Mouse (Mus musculus) urinary bladder, postnatal 25 days (tissue): ENCODE results near the gene Chad.
A peak's percentile ranks its signal among the peaks of the same experiment; 100 is the strongest.

Experiments used
- DNase-seq: peaks from one replicate; pipeline ENCODE4 v3.0.0; 2022; ENCODE audit warnings: low spot score

Gene Chad

GRCm38 (mm10) chr11:94566534-94566933, 1.7 kb downstream of the Chad start:
- no peak for DNase-seq

GRCm38 (mm10) chr11:94567326-94567725, 2.5 kb downstream of the Chad start:
- no peak for DNase-seq

- no peak for DNase-seq
These were observed 5.8 kb downstream of the Chad start for GRCm38 (mm10) chr11:94570612-94571011.

- DNase-seq = no peak
These were observed 7.0 kb downstream of the Chad start for GRCm38 (mm10) chr11:94571850-94572249.

- no peak for DNase-seq
These were observed 9.7 kb downstream of the Chad start for GRCm38 (mm10) chr11:94574560-94574959.

- DNase-seq = no peak
These were observed 10.2 kb downstream of the Chad start for GRCm38 (mm10) chr11:94575036-94575435.

- DNase-seq = no peak
These were observed 11.5 kb downstream of the Chad start for GRCm38 (mm10) chr11:94576361-94576760.

- no peak for DNase-seq
These were observed 15.4 kb downstream of the Chad start for GRCm38 (mm10) chr11:94580111-94580740.

- DNase-seq = no peak
These were observed 20.2 kb downstream of the Chad start for GRCm38 (mm10) chr11:94585091-94585490.

GRCm38 (mm10) chr11:94587511-94587910, 22.7 kb downstream of the Chad start:
- DNase-seq = no peak

GRCm38 (mm10) chr11:94596311-94596852, 31.5 kb downstream of the Chad start:
- no peak for DNase-seq

GRCm38 (mm10) chr11:94597319-94597718, 32.5 kb downstream of the Chad start:
- DNase-seq = no peak

- DNase-seq = no peak
These were observed 33.7 kb downstream of the Chad start for GRCm38 (mm10) chr11:94598437-94599120.

- DNase-seq = no peak
These were observed 35.6 kb downstream of the Chad start for GRCm38 (mm10) chr11:94600447-94600846.

- peak; percentile 74 for DNase-seq
These were observed 36.8 kb downstream of the Chad start, which contains the start of gene Acsf2 for GRCm38 (mm10) chr11:94601321-94602281. Acsf2 (minus strand) TSS chr11:94601871.

- no peak for DNase-seq
These were observed 37.6 kb downstream of the Chad start for GRCm38 (mm10) chr11:94602356-94602955.

- DNase-seq = peak; percentile 15
These were observed 46.2 kb downstream of the Chad start for GRCm38 (mm10) chr11:94610744-94611740.

- DNase-seq = no peak
These were observed 49.8 kb downstream of the Chad start for GRCm38 (mm10) chr11:94614603-94615002.

GRCm38 (mm10) chr11:94615494-94615893, 50.6 kb downstream of the Chad start:
- no peak for DNase-seq

GRCm38 (mm10) chr11:94617646-94618045, 52.8 kb downstream of the Chad start:
- DNase-seq = no peak
